Mouse (Mus musculus) pancreas, adult 10 weeks (tissue): ENCODE results near the gene Cramp1l. TPM values are rescaled to one million over a fixed set of nuclear protein-coding genes. Genes with fewer than 3 reads are reported as not detected.

Source experiments
- polyA plus RNA-seq: library from polyadenylated mRNA; stranded (reverse); fragments of 350-450 nt; fragmentation: Illumina TruSeq; extraction: RNeasy Lipid Tissue Mini Kit (QIAGEN cat#74804); gene quantifications from one replicate; pipeline ENCODE4 v1.2.3, GENCODE M21; 2015; ENCODE audit warnings: low read depth, low replicate concordance; ENCODE audit not compliant: insufficient read depth

Gene Cramp1l
- 3.4 TPM for polyA plus RNA-seq

GRCm38 (mm10) chr17:25015655-25016291 lies at the start of gene Cramp1l, which contains the start of gene Ift140:
Cramp1l (minus strand) TSS chr17:25015788.
Ift140 (plus strand) TSS chr17:25016085.

DNA sequence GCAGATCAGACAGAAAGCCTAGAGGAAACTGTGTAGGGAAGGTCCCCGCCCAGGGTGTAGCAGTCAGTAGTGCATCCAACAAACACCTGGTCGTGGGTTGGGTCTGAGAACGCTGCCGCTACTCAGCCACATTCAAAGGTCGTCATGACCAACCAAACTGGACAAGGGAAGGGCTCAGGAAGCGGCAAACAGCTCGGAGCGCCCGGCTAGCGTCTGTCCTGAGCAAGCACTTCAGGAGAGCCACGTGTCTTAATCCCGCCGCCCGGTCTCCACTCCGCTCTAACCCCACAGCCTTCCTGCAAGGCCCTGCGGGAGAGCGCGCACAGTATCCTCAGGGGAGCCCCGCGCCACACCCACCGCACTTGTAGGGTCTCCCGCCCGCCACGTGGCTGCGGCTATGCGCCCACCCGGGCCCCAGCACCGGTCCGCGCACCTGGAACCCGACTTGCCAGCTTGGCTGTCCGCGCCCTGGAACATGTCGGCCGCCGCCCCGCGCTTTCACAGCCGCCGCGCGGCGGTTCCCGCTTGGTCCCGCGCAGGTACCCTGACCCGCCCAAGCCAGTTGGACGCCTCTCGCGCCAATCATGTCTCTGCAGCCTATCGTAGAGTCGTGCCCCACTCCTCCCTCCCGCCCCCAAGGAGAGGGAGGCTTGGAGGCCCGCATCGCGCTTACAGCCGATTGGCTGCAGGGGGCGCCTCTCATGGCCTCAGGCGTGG lies 55.3 kb downstream of the Cramp1l start, which contains the start of gene Jpt2:
Gene Jpt2, minus strand, starts transcription at position 555 of the 717 bp plus-strand sequence.

GRCm38 (mm10) chr17:24936259-24937237 lies 79.0 kb downstream of the Cramp1l start, which contains the start of gene Mapk8ip3:
Mapk8ip3 (minus strand) TSS chr17:24936977.

Other genes starting within 250 kb of the Cramp1l start
- gene Meiob, start 211.5 kb downstream of the Cramp1l start, polyA plus RNA-seq = not detected
- 23.1 TPM for gene Hagh, start 175.6 kb downstream of the Cramp1l start, polyA plus RNA-seq
- 3.8 TPM for gene Fahd1, start 165.4 kb downstream of the Cramp1l start, polyA plus RNA-seq
- 3.4 TPM for gene Igfals, start 149.8 kb downstream of the Cramp1l start, polyA plus RNA-seq
- 8.6 TPM for gene Nubp2, start 129.4 kb downstream of the Cramp1l start, polyA plus RNA-seq
- 7.3 TPM for gene Spsb3, start 129.1 kb downstream of the Cramp1l start, polyA plus RNA-seq
- gene Eme2, start 120.7 kb downstream of the Cramp1l start, polyA plus RNA-seq = 8.7 TPM
- gene Mrps34, start 120.7 kb downstream of the Cramp1l start, polyA plus RNA-seq = 13.1 TPM
- gene Nme3, start 119.3 kb downstream of the Cramp1l start, polyA plus RNA-seq = 3.3 TPM
- 42.5 TPM for gene Mapk8ip3, start 78.8 kb downstream of the Cramp1l start, polyA plus RNA-seq
- gene Jpt2, start 55.1 kb downstream of the Cramp1l start, polyA plus RNA-seq = 9.4 TPM
- gene Ift140, start 297 bp upstream of the Cramp1l start, polyA plus RNA-seq = 2.6 TPM
- gene Tmem204, start 67.8 kb upstream of the Cramp1l start, polyA plus RNA-seq = 28.7 TPM
- 14.3 TPM for gene Telo2, start 100.2 kb upstream of the Cramp1l start, polyA plus RNA-seq
- not detected for gene Ptx4, start 105.0 kb upstream of the Cramp1l start, polyA plus RNA-seq
- 7.1 TPM for gene Clcn7, start 117.6 kb upstream of the Cramp1l start, polyA plus RNA-seq
- not detected for gene Ccdc154, start 146.7 kb upstream of the Cramp1l start, polyA plus RNA-seq
- gene Gm38655, start 159.7 kb upstream of the Cramp1l start, polyA plus RNA-seq = not detected
- gene BC003965, start 168.8 kb upstream of the Cramp1l start, polyA plus RNA-seq = 4.7 TPM
- 4.3 TPM for gene Unkl, start 172.6 kb upstream of the Cramp1l start, polyA plus RNA-seq
- gene Gnptg, start 224.3 kb upstream of the Cramp1l start, polyA plus RNA-seq = 19.9 TPM
- gene Tsr3, start 224.4 kb upstream of the Cramp1l start, polyA plus RNA-seq = 11.4 TPM
- 14.6 TPM for gene Baiap3, start 240.6 kb upstream of the Cramp1l start, polyA plus RNA-seq